Mouse (Mus musculus) CH12.LX (cell line): Measurements from ENCODE around the gene Kcnk18.
A peak's percentile ranks its signal among the peaks of the same experiment; 100 is the strongest.

Experiments used
- CTCF ChIP-seq, 2 experiments: IDR thresholded peaks in 1 of 2; conservative IDR thresholded peaks in 1 of 2; 2 replicates each; pipeline ENCODE4 v1.5.1; 2011 to 2012; ENCODE audit warnings: low read depth in 2 of 2, low read length in 2 of 2, improper control_type of control experiment in 1 of 2, inconsistent platforms in 1 of 2, mild to moderate bottlenecking in 1 of 2, moderate library complexity in 1 of 2
- E2F4 ChIP-seq: IDR thresholded peaks from 2 replicates; pipeline ENCODE4 v1.6.1; 2011; ENCODE audit warnings: low read depth, low read length, improper control_type of control experiment; ENCODE audit not compliant: insufficient replicate concordance
- EP300 ChIP-seq: IDR thresholded peaks from 2 replicates; pipeline ENCODE4 v1.6.1; 2011; ENCODE audit warnings: low read length, improper control_type of control experiment
- HCFC1 ChIP-seq: IDR thresholded peaks from 2 replicates; pipeline ENCODE4 v1.6.1; 2012; ENCODE audit warnings: low read depth, mild to moderate bottlenecking, inconsistent platforms, low read length, improper control_type of control experiment
- JUN ChIP-seq: IDR thresholded peaks from 2 replicates; pipeline ENCODE4 v1.6.1; 2011; ENCODE audit warnings: low read depth, mild to moderate bottlenecking, low read length, improper control_type of control experiment, moderate library complexity; ENCODE audit not compliant: insufficient read depth
- KAT2A ChIP-seq: IDR thresholded peaks from 2 replicates; pipeline ENCODE4 v1.6.1; 2012; ENCODE audit warnings: low read length, improper control_type of control experiment, inconsistent platforms; ENCODE audit not compliant: insufficient replicate concordance
- POLR2A ChIP-seq: IDR thresholded peaks from 2 replicates; pipeline ENCODE4 v1.6.1; 2011; ENCODE audit warnings: low read depth, mild to moderate bottlenecking, improper control_type of control experiment, low read length
- SMC3 ChIP-seq: IDR thresholded peaks from 2 replicates; pipeline ENCODE4 v1.6.1; 2011; ENCODE audit warnings: low read depth, low read length, improper control_type of control experiment
- UBTF ChIP-seq: IDR thresholded peaks from 2 replicates; pipeline ENCODE4 v1.6.1; 2012; ENCODE audit warnings: low read depth, mild to moderate bottlenecking, inconsistent platforms, low read length, improper control_type of control experiment, moderate library complexity
- USF2 ChIP-seq: conservative IDR thresholded peaks from 2 replicates; pipeline ENCODE4 v1.6.1; 2011; ENCODE audit warnings: low read depth, low read length, improper control_type of control experiment
- ZC3H11A ChIP-seq: IDR thresholded peaks from 2 replicates; pipeline ENCODE4 v1.6.1; 2012; ENCODE audit warnings: low read depth, mild to moderate bottlenecking, inconsistent platforms, low read length, improper control_type of control experiment
- ZKSCAN1 ChIP-seq: IDR thresholded peaks from 2 replicates; pipeline ENCODE4 v1.6.1; 2012; ENCODE audit warnings: low read depth, inconsistent platforms, low read length, improper control_type of control experiment, borderline replicate concordance
- ZMIZ1 ChIP-seq: IDR thresholded peaks from 2 replicates; pipeline ENCODE4 v1.6.1; 2012; ENCODE audit warnings: low read depth, mild to moderate bottlenecking, inconsistent platforms, low read length, improper control_type of control experiment

DNA sequence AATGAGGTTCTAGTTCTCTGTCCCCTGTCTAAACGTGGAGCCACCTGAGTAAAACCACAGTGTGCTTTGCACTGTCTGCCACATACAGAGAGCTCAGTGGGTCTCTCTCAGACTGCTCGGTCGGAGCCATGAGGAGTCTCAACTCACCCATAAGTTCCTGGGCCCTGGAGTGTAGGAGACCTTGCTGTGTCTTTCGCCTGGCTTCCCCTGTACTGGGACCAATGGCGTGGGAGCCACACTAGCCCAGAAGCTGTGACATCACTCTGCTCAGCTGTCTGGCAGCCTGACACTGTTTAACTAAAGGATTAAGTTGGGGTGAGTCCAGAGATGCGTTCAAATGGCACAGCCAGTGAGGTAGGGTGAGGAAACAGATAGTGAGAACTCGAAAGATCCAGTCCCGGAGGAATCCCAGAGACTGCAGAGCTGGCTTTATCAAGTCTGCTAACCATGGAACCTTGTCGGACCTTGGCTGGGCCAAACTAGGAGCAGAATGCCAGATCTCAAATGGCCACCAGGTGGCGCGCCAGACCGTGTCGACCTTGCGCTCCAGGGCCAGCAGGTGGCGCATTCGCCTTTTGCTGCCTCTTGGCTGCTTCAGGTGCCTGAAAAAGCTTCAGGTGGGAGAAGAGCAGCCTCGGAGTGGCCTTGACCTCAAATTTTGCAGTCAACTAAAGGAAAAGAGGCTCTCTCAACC is 20.3 kb downstream of the Kcnk18 start:
- TF ChIP-seq CTCF (conservative IDR thresholded peaks at IDR 0.05 in 1 of 2, IDR thresholded peaks at IDR 0.05 in 1 of 2; ENCODE audit: low read depth in 2 of 2, low read length in 2 of 2) = peak; percentile 96 to 100
- no peak for TF ChIP-seq POLR2A
- TF ChIP-seq JUN = no peak
- no peak for TF ChIP-seq USF2
- no peak for TF ChIP-seq EP300
- peak; percentile 96 for TF ChIP-seq SMC3
- no peak for TF ChIP-seq ZKSCAN1
- TF ChIP-seq KAT2A = no peak
- no peak for TF ChIP-seq E2F4
- no peak; the same call in 1 of the 2 replicates for TF ChIP-seq ZC3H11A
- no peak for TF ChIP-seq UBTF
- TF ChIP-seq HCFC1 = no peak
- TF ChIP-seq ZMIZ1 = no peak
